Mouse (Mus musculus): ENCODE data around the gene Dhx35. TPM values are rescaled to one million over a fixed set of nuclear protein-coding genes. Genes with fewer than 3 reads are reported as not detected.

Dhx35 gene
- total RNA-seq, 4 experiments from 2014 or later = 12.3 to 17.6 (median 15.8) TPM

GRCm38 (mm10) chr2:158893171-158893853 is 98.7 kb downstream of the Dhx35 start:
- no peak for DNase-seq (ENCODE audit: low spot score)

- no peak for DNase-seq (ENCODE audit: low spot score)
These were observed 104.0 kb downstream of the Dhx35 start for GRCm38 (mm10) chr2:158898469-158899196.

Other genes starting within 250 kb of the Dhx35 start
- gene Slc32a1, start 184.0 kb upstream of the Dhx35 start, total RNA-seq (2022) = not detected
- 1 to 10 TPM; 5.0 to 6.4 (median 6.3) TPM for gene Actr5, start 169.9 kb upstream of the Dhx35 start, total RNA-seq (2022)
- 10 to 100 TPM in 2 of 4 experiments, 1 to 10 TPM in 2; 7.8 to 12.3 (median 10.1) TPM for gene Ppp1r16b, start 129.4 kb upstream of the Dhx35 start, total RNA-seq (2022)
- gene Fam83d, start 26.7 kb upstream of the Dhx35 start, total RNA-seq (2022) = 1 to 10 TPM in 1 of 4 experiments, under 1 TPM in 3; 0.22 to 1.6 (median 0.54) TPM

All from heart, adult 8-10 months (tissue).